Mouse (Mus musculus) liver, adult 2 months (tissue): ENCODE measurements around the gene Cubn.

Experiments
- CTCF ChIP-seq: fragments of 200-500 bp; IDR thresholded peaks from 2 replicates; pipeline ENCODE4 v1.5.1; 2011; ENCODE audit warnings: low read depth, low read length, control low read depth
- POLR2A ChIP-seq: fragments of 200-500 bp; IDR thresholded peaks from 2 replicates; pipeline ENCODE4 v1.6.1; 2011; ENCODE audit warnings: low read length, control low read depth; ENCODE audit not compliant: insufficient read depth; ENCODE audit errors: extremely low read depth

DNA sequence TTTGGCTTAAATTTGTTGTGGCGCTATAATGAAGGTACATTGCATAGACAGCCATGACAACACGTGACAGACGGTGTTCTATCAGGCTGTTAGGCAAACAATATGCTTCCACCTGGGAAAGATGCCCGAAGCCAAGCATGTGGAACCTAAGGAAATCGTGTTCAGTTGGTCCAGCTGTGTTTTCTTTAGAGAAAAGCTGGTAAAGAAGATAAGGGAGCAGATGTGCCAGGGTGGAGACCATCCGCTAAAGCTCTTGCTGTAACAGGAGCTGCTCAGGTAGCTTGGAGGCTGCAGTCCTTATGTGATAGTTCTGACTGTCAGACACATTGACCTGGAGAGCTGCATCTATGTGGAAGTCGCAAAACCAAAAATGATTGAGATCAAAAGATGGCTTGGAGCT lies 7.6 kb upstream of the Cubn start:
- TF ChIP-seq CTCF: no peak
- no peak for TF ChIP-seq POLR2A
